Mouse (Mus musculus): ENCODE measurements around the gene Evc2. TPM values are rescaled to one million over a fixed set of nuclear protein-coding genes. Genes with fewer than 3 reads are reported as not detected.

The Evc2 gene
- polyA plus RNA-seq (2017; shearing (Covaris generic)), result 0.17 TPM

GRCm38 (mm10) chr5:37338288-37338687, at the start of gene Evc2:
Gene Evc2 (plus strand): TSS chr5:37338499.

GRCm38 (mm10) chr5:37336485-37337105, 1.7 kb upstream of the Evc2 start, which contains the start of gene Evc:
Gene Evc (minus strand): TSS chr5:37336894.

Other genes starting within 250 kb of the Evc2 start
- 24.0 TPM for gene Crmp1, start 96.6 kb upstream of the Evc2 start, polyA plus RNA-seq (2017; shearing (Covaris generic))
- gene Evc, start 1.6 kb upstream of the Evc2 start, polyA plus RNA-seq (2017; shearing (Covaris generic)), result 0.27 TPM

All from CD4-positive, CD25-positive, alpha-beta regulatory T cell, adult 9 weeks (primary cell).